ENCODE assay signal across 8 mouse cellular contexts in the genomic region with DNA sequence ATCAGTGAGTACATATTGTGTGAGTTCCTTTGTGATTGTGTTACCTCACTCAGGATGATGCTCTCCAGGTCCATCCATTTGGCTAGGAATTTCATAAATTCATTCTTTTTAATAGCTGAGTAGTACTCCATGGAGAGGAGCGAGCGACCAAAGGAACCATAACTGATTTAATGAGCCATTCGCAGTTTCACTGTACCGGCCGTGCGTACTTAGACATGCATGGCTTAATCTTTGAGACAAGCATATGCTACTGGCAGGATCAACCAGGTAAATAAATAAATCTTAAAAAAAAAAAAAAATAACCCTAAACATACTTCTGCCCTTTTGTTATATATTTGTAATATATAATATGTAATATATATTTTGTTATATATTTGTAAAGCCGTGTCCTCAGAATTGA. TPM values are rescaled to one million over a fixed set of nuclear protein-coding genes. Genes with fewer than 3 reads are reported as not detected.
DNase-seq lines count a peak whose midpoint lies in the region; ATAC-seq and TF ChIP-seq lines count a peak whose summit lies in the region.
"Not testable (repeated sequence)": the region's sequence is repeated elsewhere in the genome, so short reads cannot be mapped to it uniquely, and the experiment has no call there.

No protein-coding gene starts in this region.

- H3K4me3 ChIP-seq in forebrain, embryonic 11.5 days (ENCODE audit: low read depth, low read length); heart, embryonic 13.5 days; hindbrain, embryonic 16.5 days (ENCODE audit: low read length); limb, embryonic 11.5 days (ENCODE audit: low read depth, low read length); liver, postnatal 0 days (ENCODE audit: low read depth, low read length); midbrain, embryonic 14.5 days (replicated peaks; ENCODE audit: low read depth, low read length); stomach, embryonic 14.5 days (ENCODE audit: low read depth, low read length): not testable (repeated sequence)

- peak; percentile 100 for ATAC-seq in Patski
- ATAC-seq in forebrain, embryonic 11.5 days (replicated peaks; ENCODE audit: low FRiP score): peak; percentile 100
- ATAC-seq in heart, embryonic 13.5 days (ENCODE audit: extremely low read depth, insufficient number of reproducible peaks, low FRiP score, low TSS enrichment): peak; percentile 99
- peak; percentile 98 for ATAC-seq in hindbrain, embryonic 16.5 days
- peak; percentile 100 for ATAC-seq in limb, embryonic 11.5 days (ENCODE audit: insufficient number of reproducible peaks, low FRiP score, low TSS enrichment, low read depth)
- peak; percentile 100 for ATAC-seq in liver, postnatal 0 days
- ATAC-seq in midbrain, embryonic 14.5 days (ENCODE audit: low FRiP score, low TSS enrichment): peak; percentile 93; the same call in 1 of the 2 replicates
- ATAC-seq in stomach, embryonic 14.5 days (ENCODE audit: insufficient number of reproducible peaks, insufficient read depth, low FRiP score, low read depth): peak; percentile 100

- not testable (repeated sequence) for H3K27ac ChIP-seq in forebrain, embryonic 11.5 days (ENCODE audit: low read depth, low read length); heart, embryonic 13.5 days (replicated peaks); hindbrain, embryonic 16.5 days (ENCODE audit: low read depth, low read length); limb, embryonic 11.5 days (replicated peaks; ENCODE audit: low read depth, low read length); liver, postnatal 0 days (ENCODE audit: low read depth); midbrain, embryonic 14.5 days (replicated peaks; ENCODE audit: low read depth, low read length); stomach, embryonic 14.5 days (ENCODE audit: low read length)

- not testable (repeated sequence) for TF ChIP-seq CTCF in Patski (IDR thresholded peaks at IDR 0.05); liver, postnatal 0 days (IDR thresholded peaks at IDR 0.05; ENCODE audit: low read depth)

- not testable (repeated sequence) for H3K9me3 ChIP-seq in forebrain, embryonic 11.5 days (ENCODE audit: control insufficient read depth, low read length); heart, embryonic 13.5 days; hindbrain, embryonic 16.5 days (ENCODE audit: control insufficient read depth, low read length); limb, embryonic 11.5 days (ENCODE audit: control insufficient read depth, low read length); liver, postnatal 0 days (ENCODE audit: low read length); midbrain, embryonic 14.5 days (ENCODE audit: control insufficient read depth, low read length); stomach, embryonic 14.5 days (ENCODE audit: control insufficient read depth, low read depth, low read length)

- not testable (repeated sequence) for H3K27me3 ChIP-seq in Patski; forebrain, embryonic 11.5 days (ENCODE audit: control insufficient read depth, insufficient read depth, low read length); heart, embryonic 13.5 days (replicated peaks); hindbrain, embryonic 16.5 days (replicated peaks; ENCODE audit: control insufficient read depth, insufficient read depth, low read length); limb, embryonic 11.5 days (ENCODE audit: control insufficient read depth, insufficient read depth, low read length); liver, postnatal 0 days (ENCODE audit: insufficient read depth, low read length); midbrain, embryonic 14.5 days (ENCODE audit: control insufficient read depth, insufficient read depth, low read length); stomach, embryonic 14.5 days (ENCODE audit: control insufficient read depth, insufficient read depth, low read length)

- not testable (repeated sequence) for TF ChIP-seq EP300 in liver, postnatal 0 days (IDR thresholded peaks at IDR 0.05; ENCODE audit: low read depth)

- CTCF ChIA-PET in Patski (lab: Charles Lee): not testable (repeated sequence)

- not testable (repeated sequence) for H3K4me2 ChIP-seq in forebrain, embryonic 11.5 days (ENCODE audit: low read depth, low read length, severe bottlenecking); heart, embryonic 13.5 days; hindbrain, embryonic 16.5 days (ENCODE audit: low read length); limb, embryonic 11.5 days (ENCODE audit: low read depth, severe bottlenecking); liver, postnatal 0 days (ENCODE audit: low read depth, low read length); midbrain, embryonic 14.5 days (ENCODE audit: low read length); stomach, embryonic 14.5 days (replicated peaks; ENCODE audit: low read depth, low read length)

- H3K36me3 ChIP-seq in forebrain, embryonic 11.5 days (ENCODE audit: control insufficient read depth, insufficient read depth, low read length); heart, embryonic 13.5 days; hindbrain, embryonic 16.5 days (ENCODE audit: control insufficient read depth, insufficient read depth, low read length); limb, embryonic 11.5 days (ENCODE audit: control insufficient read depth, insufficient read depth, low read length); liver, postnatal 0 days (replicated peaks; ENCODE audit: insufficient read depth, low read length); midbrain, embryonic 14.5 days (ENCODE audit: control insufficient read depth, insufficient read depth, low read length); stomach, embryonic 14.5 days (ENCODE audit: control insufficient read depth, insufficient read depth, low read length): not testable (repeated sequence)

- WGBS in forebrain, embryonic 11.5 days: 96% methylated on average over 7 of the region's 7 CpGs
- WGBS in heart, embryonic 13.5 days: 89% methylated on average over 7 of the region's 7 CpGs
- 94% methylated on average over 7 of the region's 7 CpGs for WGBS in hindbrain, embryonic 16.5 days
- 98% methylated on average over 7 of the region's 7 CpGs for WGBS in limb, embryonic 11.5 days
- WGBS in liver, postnatal 0 days (ENCODE audit: insufficient replicate concordance): 90% methylated on average over 7 of the region's 7 CpGs
- WGBS in midbrain, embryonic 14.5 days: 93% methylated on average over 7 of the region's 7 CpGs
- 96% methylated on average over 7 of the region's 7 CpGs for WGBS in stomach, embryonic 14.5 days

- not testable (repeated sequence) for H3K9ac ChIP-seq in forebrain, embryonic 11.5 days (ENCODE audit: low read length); heart, embryonic 13.5 days; hindbrain, embryonic 16.5 days (ENCODE audit: low read depth, low read length); limb, embryonic 11.5 days (ENCODE audit: low read length); liver, postnatal 0 days (replicated peaks); midbrain, embryonic 14.5 days (replicated peaks; ENCODE audit: low read length); stomach, embryonic 14.5 days (replicated peaks; ENCODE audit: low read depth, low read length)

- POLR2A ChIA-PET in Patski (lab: Charles Lee): not testable (repeated sequence)

- H3K4me1 ChIP-seq in forebrain, embryonic 11.5 days (replicated peaks; ENCODE audit: control insufficient read depth, insufficient read depth, low read length); heart, embryonic 13.5 days; hindbrain, embryonic 16.5 days (ENCODE audit: control insufficient read depth, insufficient read depth, low read depth, low read length); limb, embryonic 11.5 days (ENCODE audit: control insufficient read depth, insufficient read depth, low read length); liver, postnatal 0 days (ENCODE audit: insufficient read depth); midbrain, embryonic 14.5 days (ENCODE audit: control insufficient read depth, insufficient read depth, low read length); stomach, embryonic 14.5 days (ENCODE audit: control insufficient read depth, insufficient read depth, low read length): not testable (repeated sequence)

- in situ Hi-C loops in Patski (cut with MboI; ENCODE audit: low pct_unique_long_range_greater_than_20kb): not testable (repeated sequence)

- not testable (repeated sequence) for DNase-seq in Patski (ENCODE audit: low read depth, low spot score); forebrain, embryonic 11.5 days (ENCODE audit: low spot score); limb, embryonic 11.5 days (ENCODE audit: low spot score); liver, postnatal 0 days; midbrain, embryonic 14.5 days

RNA-seq across cellular contexts. Expression of gene Rtl10, which starts 34.4 kb away (rescaled TPM):
- polyA plus RNA-seq in Patski (2021): 9.1 TPM
- 2.6 and 3.8 TPM in 2 replicates for polyA plus RNA-seq in forebrain, embryonic 11.5 days (2014; fragmentation: Nextera tagmentation; extraction: Ambion mirVana)
- 1.5 and 1.7 TPM in 2 replicates for polyA plus RNA-seq in heart, embryonic 13.5 days (2015; fragmentation: Nextera tagmentation; extraction: Ambion mirVana)
- 3.2 and 3.6 TPM in 2 replicates for polyA plus RNA-seq in hindbrain, embryonic 16.5 days (2015; fragmentation: Nextera tagmentation; extraction: Ambion mirVana)
- 2.5 and 2.6 TPM in 2 replicates for polyA plus RNA-seq in limb, embryonic 11.5 days (2014; fragmentation: Nextera tagmentation; extraction: Ambion mirVana)
- polyA plus RNA-seq in liver, postnatal 0 days (2015; fragmentation: Nextera tagmentation; extraction: Ambion mirVana): 0.57 and 0.59 TPM in 2 replicates
- 3.6 and 4.1 TPM in 2 replicates for polyA plus RNA-seq in midbrain, embryonic 14.5 days (2014; fragmentation: Nextera tagmentation; extraction: Ambion mirVana)
- 3.1 and 3.5 TPM in 2 replicates for polyA plus RNA-seq in stomach, embryonic 14.5 days (2014; fragmentation: Nextera tagmentation; extraction: Ambion mirVana)

RNA-seq across cellular contexts. Expression of gene Gnb1l, which starts 34.5 kb away (rescaled TPM):
- polyA plus RNA-seq in Patski (2021): 9.9 TPM
- 14.9 and 17.7 TPM in 2 replicates for polyA plus RNA-seq in forebrain, embryonic 11.5 days (2014; fragmentation: Nextera tagmentation; extraction: Ambion mirVana)
- polyA plus RNA-seq in heart, embryonic 13.5 days (2015; fragmentation: Nextera tagmentation; extraction: Ambion mirVana): 8.7 and 9.1 TPM in 2 replicates
- 16.4 and 19.3 TPM in 2 replicates for polyA plus RNA-seq in hindbrain, embryonic 16.5 days (2015; fragmentation: Nextera tagmentation; extraction: Ambion mirVana)
- polyA plus RNA-seq in limb, embryonic 11.5 days (2014; fragmentation: Nextera tagmentation; extraction: Ambion mirVana): 17.9 and 18.6 TPM in 2 replicates
- polyA plus RNA-seq in liver, postnatal 0 days (2015; fragmentation: Nextera tagmentation; extraction: Ambion mirVana): 3.9 and 5.1 TPM in 2 replicates
- polyA plus RNA-seq in midbrain, embryonic 14.5 days (2014; fragmentation: Nextera tagmentation; extraction: Ambion mirVana): 14.8 and 15.9 TPM in 2 replicates
- 12.3 and 15.5 TPM in 2 replicates for polyA plus RNA-seq in stomach, embryonic 14.5 days (2014; fragmentation: Nextera tagmentation; extraction: Ambion mirVana)

RNA-seq across cellular contexts. Expression of gene Tbx1, which starts 57.4 kb away (rescaled TPM):
- polyA plus RNA-seq in Patski (2021): 0.13 TPM
- polyA plus RNA-seq in forebrain, embryonic 11.5 days (2014; fragmentation: Nextera tagmentation; extraction: Ambion mirVana): 0.83 and 1.3 TPM in 2 replicates
- 0.42 and 1.1 TPM in 2 replicates for polyA plus RNA-seq in heart, embryonic 13.5 days (2015; fragmentation: Nextera tagmentation; extraction: Ambion mirVana)
- 0.89 and 0.90 TPM in 2 replicates for polyA plus RNA-seq in hindbrain, embryonic 16.5 days (2015; fragmentation: Nextera tagmentation; extraction: Ambion mirVana)
- polyA plus RNA-seq in limb, embryonic 11.5 days (2014; fragmentation: Nextera tagmentation; extraction: Ambion mirVana): 2.3 and 2.5 TPM in 2 replicates
- 0.40 TPM in 1 of 2 replicates, not detected in the other for polyA plus RNA-seq in liver, postnatal 0 days (2015; fragmentation: Nextera tagmentation; extraction: Ambion mirVana)
- polyA plus RNA-seq in midbrain, embryonic 14.5 days (2014; fragmentation: Nextera tagmentation; extraction: Ambion mirVana): 0.27 and 0.34 TPM in 2 replicates
- 0.53 and 1.1 TPM in 2 replicates for polyA plus RNA-seq in stomach, embryonic 14.5 days (2014; fragmentation: Nextera tagmentation; extraction: Ambion mirVana)
